20 mouse cellular contexts compared by ENCODE assay signal in the genomic region with DNA sequence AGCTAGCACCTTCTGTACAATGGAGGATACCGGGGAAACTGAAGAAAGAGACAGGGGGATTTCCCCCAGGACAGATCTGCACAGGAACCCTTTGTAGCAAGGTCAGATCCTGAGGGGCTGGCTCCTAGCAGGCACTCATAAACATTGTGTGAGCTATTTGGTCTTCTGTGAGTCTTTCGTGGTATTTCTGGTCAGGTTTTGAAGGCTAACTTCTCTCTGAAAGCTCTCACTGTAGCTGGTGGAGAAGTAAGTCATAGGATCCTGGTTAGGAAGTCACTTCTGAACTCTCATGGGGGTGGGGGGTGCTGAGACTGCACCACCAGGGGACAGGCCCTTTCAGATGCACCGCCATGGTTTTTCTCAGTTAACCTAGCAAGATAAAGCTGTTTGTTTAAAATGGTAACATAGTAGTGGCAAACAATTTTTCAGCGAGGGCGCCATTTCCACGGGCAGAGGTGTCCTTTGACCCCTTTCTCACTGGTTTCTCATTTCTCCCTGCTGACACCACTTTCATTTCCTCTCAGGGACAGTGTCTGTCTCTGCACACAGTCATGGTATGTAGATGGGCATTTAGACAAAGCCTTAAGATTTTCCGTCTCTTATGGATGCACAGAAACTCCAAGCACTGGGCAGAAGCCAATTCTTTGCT. TPM values are rescaled to one million over a fixed set of nuclear protein-coding genes. Genes with fewer than 3 reads are reported as not detected.
DNase-seq lines count a peak whose midpoint lies in the region; ATAC-seq lines count a peak whose summit lies in the region.
"Had no signal": no experiment of that assay in that cellular context is flagged by ENCODE, and none has a peak within 500 bp of the region (broad histone marks: within the 10 kb centered on the region; RNA-seq: fewer than 3 reads in every experiment).

No protein-coding gene starts in this region.

- no peaks in the 10 kb centered on the region for H3K27me3 ChIP-seq in hindbrain, embryonic 10.5 days (ENCODE audit: insufficient read depth, poor library complexity, severe bottlenecking)
- no peaks in the 10 kb centered on the region for H3K27me3 ChIP-seq in hindbrain, embryonic 14.5 days (ENCODE audit: control insufficient read depth, insufficient read depth, low read length)
- no peaks in the 10 kb centered on the region for H3K27me3 ChIP-seq in liver, embryonic 16.5 days (ENCODE audit: control insufficient read depth, insufficient read depth, low read depth, low read length)
- H3K27me3 ChIP-seq in midbrain, embryonic 16.5 days (ENCODE audit: control insufficient read depth, insufficient read depth, low read depth, low read length): no peaks in the 10 kb centered on the region
- H3K27me3 ChIP-seq: embryonic facial prominence, embryonic 13.5 days; forebrain, embryonic 12.5 days; hindbrain, embryonic 12.5 days; limb, embryonic 13.5 days; neural tube, embryonic 12.5 days had no signal

- H3K27ac ChIP-seq in hindbrain, embryonic 10.5 days: 0 out of 2 replicates have a peak overlapping the region, but pooled peaks have one; percentile 23
- H3K27ac ChIP-seq in hindbrain, embryonic 14.5 days: no peak overlapping the region
- H3K27ac ChIP-seq in liver, embryonic 16.5 days (ENCODE audit: low read length): peak overlapping the region; percentile 29; the same call in 1 of the 2 replicates
- H3K27ac ChIP-seq in midbrain, embryonic 16.5 days (ENCODE audit: low read length): no peak overlapping the region
- H3K27ac ChIP-seq: embryonic facial prominence, embryonic 13.5 days; forebrain, embryonic 12.5 days; hindbrain, embryonic 12.5 days; limb, embryonic 13.5 days; neural tube, embryonic 12.5 days had no signal

- WGBS in hindbrain, embryonic 10.5 days: 69% methylated on average over 7 of the region's 7 CpGs
- WGBS in hindbrain, embryonic 14.5 days: 80% methylated on average over 7 of the region's 7 CpGs
- WGBS in liver, embryonic 16.5 days (ENCODE audit: insufficient replicate concordance): 47% methylated on average over 7 of the region's 7 CpGs
- WGBS in midbrain, embryonic 16.5 days: 75% methylated on average over 7 of the region's 7 CpGs

- H3K4me2 ChIP-seq in hindbrain, embryonic 14.5 days (replicated peaks): no peak overlapping the region
- no peak overlapping the region for H3K4me2 ChIP-seq in liver, embryonic 16.5 days (ENCODE audit: low read depth, low read length)
- H3K4me2 ChIP-seq in midbrain, embryonic 16.5 days (ENCODE audit: low read length): no peak overlapping the region
- H3K4me2 ChIP-seq: embryonic facial prominence, embryonic 13.5 days; forebrain, embryonic 12.5 days; heart, embryonic 12.5 days; hindbrain, embryonic 12.5 days; limb, embryonic 13.5 days; neural tube, embryonic 12.5 days had no signal

- no peak overlapping the region for H3K4me3 ChIP-seq in hindbrain, embryonic 10.5 days
- no peak overlapping the region for H3K4me3 ChIP-seq in hindbrain, embryonic 14.5 days (replicated peaks; ENCODE audit: low read length)
- H3K4me3 ChIP-seq in liver, embryonic 16.5 days (ENCODE audit: low read depth, low read length): no peak overlapping the region
- no peak overlapping the region for H3K4me3 ChIP-seq in midbrain, embryonic 16.5 days (ENCODE audit: low read depth, low read length)
- H3K4me3 ChIP-seq: embryonic facial prominence, embryonic 13.5 days; forebrain, embryonic 12.5 days; heart, embryonic 12.5 days; hindbrain, embryonic 12.5 days; limb, embryonic 13.5 days; neural tube, embryonic 12.5 days had no signal

- H3K36me3 ChIP-seq in hindbrain, embryonic 10.5 days: no peaks in the 10 kb centered on the region
- no peaks in the 10 kb centered on the region for H3K36me3 ChIP-seq in hindbrain, embryonic 14.5 days (replicated peaks; ENCODE audit: control insufficient read depth, insufficient read depth)
- H3K36me3 ChIP-seq in liver, embryonic 16.5 days (ENCODE audit: control insufficient read depth, insufficient read depth): no peaks in the 10 kb centered on the region
- no peaks in the 10 kb centered on the region for H3K36me3 ChIP-seq in midbrain, embryonic 16.5 days (ENCODE audit: control insufficient read depth, insufficient read depth, low read length)
- H3K36me3 ChIP-seq: embryonic facial prominence, embryonic 13.5 days; forebrain, embryonic 12.5 days; heart, embryonic 12.5 days; hindbrain, embryonic 12.5 days; limb, embryonic 13.5 days; neural tube, embryonic 12.5 days had no signal

- H3K9ac ChIP-seq in hindbrain, embryonic 14.5 days: no peak overlapping the region
- no peak overlapping the region for H3K9ac ChIP-seq in liver, embryonic 16.5 days (ENCODE audit: low read depth, low read length)
- H3K9ac ChIP-seq in midbrain, embryonic 16.5 days (ENCODE audit: low read depth, low read length): no peak overlapping the region
- H3K9ac ChIP-seq: embryonic facial prominence, embryonic 13.5 days; forebrain, embryonic 12.5 days; heart, embryonic 12.5 days; hindbrain, embryonic 12.5 days; limb, embryonic 13.5 days; neural tube, embryonic 12.5 days had no signal

- no peak for ATAC-seq in hindbrain, embryonic 14.5 days (ENCODE audit: low FRiP score)
- no peak for ATAC-seq in liver, embryonic 16.5 days (ENCODE audit: low read depth)
- no peak for ATAC-seq in midbrain, embryonic 16.5 days

- H3K4me1 ChIP-seq in hindbrain, embryonic 10.5 days (replicated peaks): peaks cover 5% of the 10 kb centered on the region; the same call in 1 of the 2 replicates
- H3K4me1 ChIP-seq in hindbrain, embryonic 14.5 days (replicated peaks; ENCODE audit: control insufficient read depth, insufficient read depth, low read length): no peaks in the 10 kb centered on the region
- H3K4me1 ChIP-seq in liver, embryonic 16.5 days (ENCODE audit: control insufficient read depth, low read depth, low read length): no peaks in the 10 kb centered on the region; the same call in 1 of the 2 replicates
- no peaks in the 10 kb centered on the region for H3K4me1 ChIP-seq in midbrain, embryonic 16.5 days (ENCODE audit: control insufficient read depth, insufficient read depth, low read length)
- H3K4me1 ChIP-seq: forebrain, embryonic 12.5 days; heart, embryonic 12.5 days; hindbrain, embryonic 12.5 days; neural tube, embryonic 12.5 days had no signal

- no peaks in the 10 kb centered on the region for H3K9me3 ChIP-seq in hindbrain, embryonic 10.5 days
- H3K9me3 ChIP-seq in hindbrain, embryonic 14.5 days (ENCODE audit: control insufficient read depth, low read length): no peaks in the 10 kb centered on the region
- no peaks in the 10 kb centered on the region for H3K9me3 ChIP-seq in liver, embryonic 16.5 days (replicated peaks; ENCODE audit: control insufficient read depth, low read length)
- no peaks in the 10 kb centered on the region for H3K9me3 ChIP-seq in midbrain, embryonic 16.5 days (replicated peaks; ENCODE audit: control insufficient read depth, low read length, poor library complexity, severe bottlenecking)
- H3K9me3 ChIP-seq: embryonic facial prominence, embryonic 13.5 days; forebrain, embryonic 12.5 days; heart, embryonic 12.5 days; hindbrain, embryonic 12.5 days; limb, embryonic 13.5 days; neural tube, embryonic 12.5 days had no signal

- no peak for DNase-seq in hindbrain, embryonic 10.5 days (ENCODE audit: low spot score)
- no peak for DNase-seq in hindbrain, embryonic 14.5 days (ENCODE audit: low spot score)
- peak; percentile 54 for DNase-seq in thymus, postnatal 4 days
- DNase-seq in thymus, postnatal 10 days (ENCODE audit: low spot score in 2 of 2): no peak
- DNase-seq in urinary bladder, postnatal 36 days (ENCODE audit: low spot score in 2 of 2): no peak
- DNase-seq in heart, adult 18-20 months: no peak
- DNase-seq: adrenal gland, postnatal 25 days; kidney, adult 8-10 months; lung, postnatal 36 days; midbrain, embryonic 14.5 days; retina, postnatal 1 day had no signal

RNA-seq across cellular contexts. Expression of a gene that starts 18.4 kb away (rescaled TPM):
- not detected in 2 replicates for polyA plus RNA-seq in hindbrain, embryonic 10.5 days (2016; fragmentation: Nextera tagmentation; extraction: Ambion mirVana)
- not detected in 2 replicates for polyA plus RNA-seq in hindbrain, embryonic 14.5 days (2014; fragmentation: Nextera tagmentation; extraction: Ambion mirVana)
- polyA plus RNA-seq in liver, embryonic 16.5 days (2015; fragmentation: Nextera tagmentation; extraction: Ambion mirVana): not detected in 2 replicates
- not detected in 2 replicates for polyA plus RNA-seq in midbrain, embryonic 16.5 days (2015; fragmentation: Nextera tagmentation; extraction: Ambion mirVana)
- total RNA-seq in heart, adult 18-20 months (2021): not detected
- total RNA-seq: adrenal gland, postnatal 25 days; gastrocnemius, adult 8-10 months had no signal
- polyA plus RNA-seq: embryonic facial prominence, embryonic 13.5 days; forebrain, embryonic 12.5 days; heart, embryonic 12.5 days; hindbrain, embryonic 12.5 days; limb, embryonic 13.5 days; midbrain, embryonic 14.5 days; neural tube, embryonic 12.5 days had no signal

RNA-seq across cellular contexts. Expression of a gene that starts 27.7 kb away (rescaled TPM):
- 13.5 and 14.3 TPM in 2 replicates for polyA plus RNA-seq in hindbrain, embryonic 10.5 days (2016; fragmentation: Nextera tagmentation; extraction: Ambion mirVana)
- 15.0 and 15.5 TPM in 2 replicates for polyA plus RNA-seq in hindbrain, embryonic 14.5 days (2014; fragmentation: Nextera tagmentation; extraction: Ambion mirVana)
- polyA plus RNA-seq in liver, embryonic 16.5 days (2015; fragmentation: Nextera tagmentation; extraction: Ambion mirVana): 9.6 and 10.3 TPM in 2 replicates
- polyA plus RNA-seq in midbrain, embryonic 16.5 days (2015; fragmentation: Nextera tagmentation; extraction: Ambion mirVana): 15.5 and 15.6 TPM in 2 replicates
- total RNA-seq in heart, adult 18-20 months (2021): 10 to 100 TPM; 14.1 to 14.5 TPM

RNA-seq across cellular contexts. Expression of a gene that starts 49.8 kb away (rescaled TPM):
- 0.29 and 0.37 TPM in 2 replicates for polyA plus RNA-seq in hindbrain, embryonic 10.5 days (2016; fragmentation: Nextera tagmentation; extraction: Ambion mirVana)
- polyA plus RNA-seq in hindbrain, embryonic 14.5 days (2014; fragmentation: Nextera tagmentation; extraction: Ambion mirVana): 0.48 and 0.78 TPM in 2 replicates
- 0.08 and 0.14 TPM in 2 replicates for polyA plus RNA-seq in liver, embryonic 16.5 days (2015; fragmentation: Nextera tagmentation; extraction: Ambion mirVana)
- polyA plus RNA-seq in midbrain, embryonic 16.5 days (2015; fragmentation: Nextera tagmentation; extraction: Ambion mirVana): 0.85 and 0.92 TPM in 2 replicates
- under 1 TPM; 0.17 to 0.51 TPM for total RNA-seq in heart, adult 18-20 months (2021)
- total RNA-seq: adrenal gland, postnatal 25 days; gastrocnemius, adult 8-10 months had no signal

Comparison
In these comparisons a context has a peak if more than half of its experiments do, and no peak if none do; other contexts are left out.
1. H3K27ac ChIP-seq: peak in hindbrain, embryonic 10.5 days (single experiment) and liver, embryonic 16.5 days (single experiment); none in hindbrain, embryonic 14.5 days (single experiment) and midbrain, embryonic 16.5 days (single experiment).